Mouse (Mus musculus): ENCODE measurements at regions not wholly inside any gene's neighbourhood (a gene's known extent, or its start where the extent isn't known, plus 50 kb on each side); places are given as distances from the start of the nearest gene placed in this dataset.

DNA sequence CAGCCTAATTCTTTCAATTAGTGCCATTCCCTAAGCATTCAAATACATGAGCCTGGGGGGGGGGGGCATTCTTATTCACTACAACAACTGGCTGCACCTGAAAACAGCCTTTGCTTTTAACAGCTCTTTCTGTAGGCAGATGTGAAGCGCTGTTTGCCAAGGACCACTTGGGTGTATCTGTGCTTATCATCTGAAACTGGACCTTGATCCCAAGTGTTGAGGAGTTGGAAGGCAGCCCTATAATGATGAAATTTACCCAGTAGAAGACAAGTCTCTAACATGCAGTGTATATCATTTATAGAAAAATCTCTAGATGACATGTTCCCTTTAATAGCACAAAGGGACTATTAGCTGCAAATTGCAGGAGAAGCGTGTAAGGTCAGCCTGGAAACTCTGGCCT lies 660.0 kb downstream of the Zfp619 start:
- Histone ChIP-seq H3K4me1 (ENCODE audit: control insufficient read depth, insufficient read depth) (no peaks in the 10 kb centered on the region), H3K9me3 (replicated peaks; ENCODE audit: control insufficient read depth, low read length) (no peaks in the 10 kb centered on the region), H3K36me3 (replicated peaks; ENCODE audit: control insufficient read depth, insufficient read depth, low read length) (no peaks in the 10 kb centered on the region), H3K27me3 (ENCODE audit: control insufficient read depth, insufficient read depth, low read length) (no peaks in the 10 kb centered on the region), H3K4me2 (ENCODE audit: low read depth, low read length) (no peak overlapping the region), H3K9ac (replicated peaks; ENCODE audit: low read depth, low read length) (no peak overlapping the region), H3K4me3 (ENCODE audit: low read depth, low read length) (no peak overlapping the region), H3K27ac (ENCODE audit: low read depth) (no peak overlapping the region)
- TF ChIP-seq EP300 (IDR thresholded peaks at IDR 0.05; ENCODE audit: low read depth) (no peak), CTCF (IDR thresholded peaks at IDR 0.05; ENCODE audit: low read depth) (no peak)
- ATAC-seq (ENCODE audit: insufficient read depth, low read depth) (no peak), DNase-seq (ENCODE audit: low spot score) (no peak)
- whole genome bisulfite sequencing, result 81% methylated on average over 2 of the region's 2 CpGs

DNA sequence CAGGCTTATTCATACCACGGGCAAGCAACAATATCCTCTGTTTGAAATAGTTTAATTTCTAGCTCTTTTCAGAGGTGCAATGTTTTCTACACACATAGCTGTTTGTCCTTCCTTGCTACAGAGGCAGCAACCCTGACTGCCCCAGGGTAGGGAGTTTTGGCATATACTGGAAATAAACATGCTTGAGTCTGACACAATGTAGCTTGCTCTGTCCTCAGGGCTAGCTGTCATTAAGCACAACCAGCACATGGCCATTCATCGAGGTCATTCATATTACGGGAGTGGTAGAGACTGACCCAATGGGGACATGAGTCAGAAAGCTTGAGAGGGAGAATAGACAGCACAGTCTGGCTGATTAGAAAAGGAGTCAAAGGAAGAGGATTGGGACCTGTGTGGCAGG lies 677.8 kb downstream of the Zfp619 start:
- TF ChIP-seq CTCF (IDR thresholded peaks at IDR 0.05; ENCODE audit: low read depth) (no peak), EP300 (IDR thresholded peaks at IDR 0.05; ENCODE audit: low read depth) (no peak)
- Histone ChIP-seq H3K4me3 (ENCODE audit: low read depth, low read length) (no peak overlapping the region), H3K4me2 (ENCODE audit: low read depth, low read length) (no peak overlapping the region), H3K4me1 (ENCODE audit: control insufficient read depth, insufficient read depth) (no peaks in the 10 kb centered on the region), H3K27ac (ENCODE audit: low read depth) (no peak overlapping the region), H3K27me3 (ENCODE audit: control insufficient read depth, insufficient read depth, low read length) (no peaks in the 10 kb centered on the region), H3K9me3 (replicated peaks; ENCODE audit: control insufficient read depth, low read length) (no peaks in the 10 kb centered on the region), H3K9ac (replicated peaks; ENCODE audit: low read depth, low read length) (no peak overlapping the region), H3K36me3 (replicated peaks; ENCODE audit: control insufficient read depth, insufficient read depth, low read length) (no peaks in the 10 kb centered on the region)
- no peak for ATAC-seq (ENCODE audit: insufficient read depth, low read depth)
- no peak for DNase-seq (ENCODE audit: low spot score)
- 61% methylated on average over 3 of the region's 3 CpGs for WGBS

DNA sequence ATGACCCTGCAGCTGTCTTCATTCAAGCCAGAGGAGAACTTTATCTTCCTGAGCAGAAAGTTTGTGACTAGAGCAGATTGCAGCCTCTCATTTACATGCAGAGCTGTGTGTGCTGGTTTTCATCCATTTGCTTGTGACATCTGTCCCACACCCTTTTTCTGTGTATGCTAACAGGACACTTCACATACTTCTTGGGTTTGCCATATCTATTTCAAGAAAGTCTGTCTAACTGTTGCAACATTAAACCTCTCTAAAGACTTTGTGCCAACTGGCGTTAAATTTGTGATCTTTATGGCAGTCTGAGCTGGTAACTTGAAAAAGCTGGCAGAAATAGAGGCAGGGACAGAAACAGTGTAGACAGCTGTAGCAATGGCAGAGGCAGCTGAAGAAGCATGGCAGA lies 685.0 kb downstream of the Zfp619 start:
- Histone ChIP-seq H3K36me3 (replicated peaks; ENCODE audit: control insufficient read depth, insufficient read depth, low read length) (no peaks in the 10 kb centered on the region), H3K4me2 (ENCODE audit: low read depth, low read length) (no peak overlapping the region), H3K9me3 (replicated peaks; ENCODE audit: control insufficient read depth, low read length) (no peaks in the 10 kb centered on the region), H3K27ac (ENCODE audit: low read depth) (no peak overlapping the region), H3K4me3 (ENCODE audit: low read depth, low read length) (no peak overlapping the region), H3K27me3 (ENCODE audit: control insufficient read depth, insufficient read depth, low read length) (no peaks in the 10 kb centered on the region), H3K9ac (replicated peaks; ENCODE audit: low read depth, low read length) (no peak overlapping the region), H3K4me1 (ENCODE audit: control insufficient read depth, insufficient read depth) (no peaks in the 10 kb centered on the region)
- no peak for TF ChIP-seq EP300 (IDR thresholded peaks at IDR 0.05; ENCODE audit: low read depth)
- TF ChIP-seq CTCF (IDR thresholded peaks at IDR 0.05; ENCODE audit: low read depth), result no peak
- DNase-seq (ENCODE audit: low spot score), result no peak
- no peak for ATAC-seq (ENCODE audit: insufficient read depth, low read depth)
- WGBS, result 56% methylated on average over 1 of the region's 1 CpGs

DNA sequence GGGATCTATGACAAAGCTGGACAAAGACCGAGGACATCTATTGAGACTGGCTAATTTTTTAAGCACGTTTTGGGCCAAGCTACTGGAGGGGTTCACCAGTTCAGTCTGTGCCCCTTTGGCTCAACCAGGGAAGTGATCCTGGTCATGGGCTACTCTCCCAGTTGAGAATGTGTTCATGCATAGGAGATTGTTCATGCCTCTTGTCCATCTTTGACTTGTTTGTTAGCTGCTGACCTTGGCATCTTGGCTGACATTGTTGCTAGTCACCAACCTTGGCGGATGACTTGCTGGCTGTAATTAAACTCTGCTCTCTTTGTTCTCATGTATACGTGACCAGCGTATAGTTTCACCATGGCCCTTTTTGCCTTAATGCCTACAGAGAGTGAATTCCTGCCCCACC lies 686.2 kb upstream of the Vstm2b start:
- H3K27ac ChIP-seq (ENCODE audit: low read depth), result no peak overlapping the region
- no peak for TF ChIP-seq CTCF (IDR thresholded peaks at IDR 0.05; ENCODE audit: low read depth)

GRCm38 (mm10) chr7:40212576-40212975 lies 685.6 kb upstream of the Vstm2b start:
- no peak for ATAC-seq (ENCODE audit: insufficient read depth, low read depth)

More for the DNA sequence above, 686.2 kb upstream of the Vstm2b start:
- 79% methylated on average over 5 of the region's 5 CpGs for WGBS
- ATAC-seq (ENCODE audit: insufficient read depth, low read depth) (no peak), DNase-seq (ENCODE audit: low spot score) (no peak)
- Histone ChIP-seq H3K4me2 (ENCODE audit: low read depth, low read length) (no peak overlapping the region), H3K4me1 (ENCODE audit: control insufficient read depth, insufficient read depth) (no peaks in the 10 kb centered on the region), H3K27me3 (ENCODE audit: control insufficient read depth, insufficient read depth, low read length) (no peaks in the 10 kb centered on the region), H3K9ac (replicated peaks; ENCODE audit: low read depth, low read length) (no peak overlapping the region), H3K9me3 (replicated peaks; ENCODE audit: control insufficient read depth, low read length) (no peaks in the 10 kb centered on the region), H3K36me3 (replicated peaks; ENCODE audit: control insufficient read depth, insufficient read depth, low read length) (no peaks in the 10 kb centered on the region), H3K4me3 (ENCODE audit: low read depth, low read length) (no peak overlapping the region)

DNA sequence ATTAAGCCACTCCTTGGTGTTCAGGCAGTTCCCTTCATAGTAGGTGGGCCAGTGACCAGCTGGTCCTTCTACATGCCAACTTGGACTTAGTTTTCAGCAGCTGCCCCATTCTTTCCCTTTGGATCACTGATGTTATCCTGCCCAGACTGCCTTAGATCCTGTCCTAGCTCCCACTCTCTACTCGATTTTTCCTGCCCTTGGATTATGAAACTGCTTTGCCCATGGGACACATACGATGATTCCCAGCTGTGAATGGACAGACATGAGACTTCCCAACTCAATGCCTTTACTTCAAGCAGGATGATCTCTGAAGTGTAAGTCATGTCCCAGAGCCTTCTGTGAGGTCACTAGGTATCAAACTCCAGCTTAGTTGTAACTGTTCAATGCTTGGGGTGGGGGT lies 684.5 kb upstream of the Vstm2b start:
- DNase-seq (ENCODE audit: low spot score), result no peak
- 60% methylated on average over 2 of the region's 2 CpGs for WGBS
- H3K36me3 ChIP-seq (replicated peaks; ENCODE audit: control insufficient read depth, insufficient read depth, low read length), result no peaks in the 10 kb centered on the region

More at GRCm38 (mm10) chr7:40212576-40212975, 685.6 kb upstream of the Vstm2b start:
- H3K9ac ChIP-seq (replicated peaks; ENCODE audit: low read depth, low read length), result no peak overlapping the region
- TF ChIP-seq EP300 (IDR thresholded peaks at IDR 0.05; ENCODE audit: low read depth) (no peak), CTCF (IDR thresholded peaks at IDR 0.05; ENCODE audit: low read depth) (no peak)
- H3K9me3 ChIP-seq (replicated peaks; ENCODE audit: control insufficient read depth, low read length), result no peaks in the 10 kb centered on the region
- DNase-seq (ENCODE audit: low spot score), result no peak
- no peak overlapping the region for H3K4me2 ChIP-seq (ENCODE audit: low read depth, low read length)
- H3K36me3 ChIP-seq (replicated peaks; ENCODE audit: control insufficient read depth, insufficient read depth, low read length), result no peaks in the 10 kb centered on the region
- H3K27ac ChIP-seq (ENCODE audit: low read depth), result no peak overlapping the region
- no peaks in the 10 kb centered on the region for H3K27me3 ChIP-seq (ENCODE audit: control insufficient read depth, insufficient read depth, low read length)
- 60% methylated on average over 2 of the region's 2 CpGs for WGBS
- no peaks in the 10 kb centered on the region for H3K4me1 ChIP-seq (ENCODE audit: control insufficient read depth, insufficient read depth)
- H3K4me3 ChIP-seq (ENCODE audit: low read depth, low read length), result no peak overlapping the region

More for the DNA sequence above, 684.5 kb upstream of the Vstm2b start:
- H3K27ac ChIP-seq (ENCODE audit: low read depth), result no peak overlapping the region
- H3K9me3 ChIP-seq (replicated peaks; ENCODE audit: control insufficient read depth, low read length), result no peaks in the 10 kb centered on the region
- no peak overlapping the region for H3K4me2 ChIP-seq (ENCODE audit: low read depth, low read length)
- no peaks in the 10 kb centered on the region for H3K4me1 ChIP-seq (ENCODE audit: control insufficient read depth, insufficient read depth)
- no peak for TF ChIP-seq CTCF (IDR thresholded peaks at IDR 0.05; ENCODE audit: low read depth)
- no peak for ATAC-seq (ENCODE audit: insufficient read depth, low read depth)
- no peak overlapping the region for H3K9ac ChIP-seq (replicated peaks; ENCODE audit: low read depth, low read length)
- no peaks in the 10 kb centered on the region for H3K27me3 ChIP-seq (ENCODE audit: control insufficient read depth, insufficient read depth, low read length)
- H3K4me3 ChIP-seq (ENCODE audit: low read depth, low read length), result no peak overlapping the region

All from heart, postnatal 0 days (tissue).